In the genomic region with DNA sequence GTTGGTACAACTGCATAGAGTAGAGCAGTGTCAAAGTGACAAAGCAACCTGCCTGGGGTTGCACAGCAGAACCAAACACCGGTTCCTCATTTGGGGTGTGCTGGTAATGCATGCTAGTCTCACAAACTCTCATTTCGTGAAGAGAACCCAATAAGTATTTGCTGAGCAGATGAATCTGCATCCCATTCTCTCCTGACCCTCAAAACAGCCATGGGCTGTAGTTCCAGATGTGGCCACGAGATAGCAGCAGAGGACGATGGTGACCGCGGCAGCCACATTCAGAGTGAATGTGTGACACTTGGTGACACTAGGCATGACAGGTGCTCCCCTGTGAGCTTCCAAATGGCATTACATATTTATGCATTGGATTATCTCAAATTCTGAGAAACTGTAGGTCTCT, we compare ENCODE assay signal across 8 mouse cellular contexts. TPM values are rescaled to one million over a fixed set of nuclear protein-coding genes. Genes with fewer than 3 reads are reported as not detected.
DNase-seq lines count a peak whose midpoint lies in the region; ATAC-seq and TF ChIP-seq lines count a peak whose summit lies in the region.

No protein-coding gene starts in this region.

- H3K4me3 ChIP-seq in embryonic facial prominence, embryonic 11.5 days (ENCODE audit: low read depth, low read length), result peak overlapping the region; percentile 39
- peak overlapping the region; percentile 44 for H3K4me3 ChIP-seq in intestine, postnatal 0 days (ENCODE audit: low read depth, low read length)
- peak overlapping the region; percentile 82 for H3K4me3 ChIP-seq in limb, embryonic 14.5 days (replicated peaks; ENCODE audit: low read length)
- H3K4me3 ChIP-seq in midbrain, embryonic 14.5 days (replicated peaks; ENCODE audit: low read depth, low read length), result peak overlapping the region; percentile 37

- TF ChIP-seq CTCF in intestine, postnatal 0 days (IDR thresholded peaks at IDR 0.05; ENCODE audit: low read depth), result peak; percentile 97

- peaks cover 10% of the 10 kb centered on the region; the same call in 1 of the 2 replicates for H3K4me1 ChIP-seq in embryonic facial prominence, embryonic 11.5 days (ENCODE audit: control insufficient read depth, insufficient read depth, low read length)
- H3K4me1 ChIP-seq in intestine, postnatal 0 days (replicated peaks; ENCODE audit: control insufficient read depth, insufficient read depth, low read length), result 0 out of 2 replicates have a peak, but pooled peaks cover 9% of the 10 kb centered on the region
- peaks cover 27% of the 10 kb centered on the region for H3K4me1 ChIP-seq in limb, embryonic 14.5 days (ENCODE audit: control insufficient read depth, insufficient read depth, low read length)
- H3K4me1 ChIP-seq in midbrain, embryonic 14.5 days (ENCODE audit: control insufficient read depth, insufficient read depth, low read length), result peaks cover 34% of the 10 kb centered on the region

- H3K27ac ChIP-seq in embryonic facial prominence, embryonic 11.5 days (replicated peaks; ENCODE audit: low read depth, low read length), result peak overlapping the region; percentile 36; the same call in 1 of the 2 replicates
- H3K27ac ChIP-seq in intestine, postnatal 0 days (ENCODE audit: low read depth, low read length), result peak overlapping the region; percentile 70
- H3K27ac ChIP-seq in limb, embryonic 14.5 days (replicated peaks; ENCODE audit: low read depth, low read length), result peak overlapping the region; percentile 58
- H3K27ac ChIP-seq in midbrain, embryonic 14.5 days (replicated peaks; ENCODE audit: low read depth, low read length), result peak overlapping the region; percentile 15

- H3K9ac ChIP-seq in embryonic facial prominence, embryonic 11.5 days (replicated peaks; ENCODE audit: low read length), result peak overlapping the region; percentile 55
- H3K9ac ChIP-seq in intestine, postnatal 0 days (ENCODE audit: low read depth, low read length), result peak overlapping the region; percentile 45
- peak overlapping the region; percentile 58; the same call in 1 of the 2 replicates for H3K9ac ChIP-seq in limb, embryonic 14.5 days (ENCODE audit: low read depth, low read length, severe bottlenecking)
- peak overlapping the region; percentile 24; the same call in 1 of the 2 replicates for H3K9ac ChIP-seq in midbrain, embryonic 14.5 days (replicated peaks; ENCODE audit: low read length)

- ATAC-seq in embryonic facial prominence, embryonic 11.5 days (replicated peaks; ENCODE audit: insufficient number of reproducible peaks, low FRiP score, low TSS enrichment, low read depth), result no peak
- peak; percentile 7; the same call in 1 of the 2 replicates for ATAC-seq in intestine, postnatal 0 days
- ATAC-seq in limb, embryonic 14.5 days (ENCODE audit: low FRiP score, low read depth), result no peak
- ATAC-seq in midbrain, embryonic 14.5 days (ENCODE audit: low FRiP score, low TSS enrichment), result no peak

- no peaks in the 10 kb centered on the region for H3K9me3 ChIP-seq in embryonic facial prominence, embryonic 11.5 days (replicated peaks; ENCODE audit: control insufficient read depth, low read length)
- no peaks in the 10 kb centered on the region for H3K9me3 ChIP-seq in intestine, postnatal 0 days (ENCODE audit: control insufficient read depth)
- no peaks in the 10 kb centered on the region for H3K9me3 ChIP-seq in limb, embryonic 14.5 days (ENCODE audit: control insufficient read depth, low read length)
- H3K9me3 ChIP-seq in midbrain, embryonic 14.5 days (ENCODE audit: control insufficient read depth, low read length), result no peaks in the 10 kb centered on the region

- no peak for TF ChIP-seq POLR2A in limb, embryonic 14.5 days (IDR thresholded peaks at IDR 0.05; ENCODE audit: borderline replicate concordance, extremely low read depth, insufficient read depth, insufficient read length)

- no peaks in the 10 kb centered on the region for H3K36me3 ChIP-seq in embryonic facial prominence, embryonic 11.5 days (replicated peaks; ENCODE audit: control insufficient read depth, insufficient read depth, low read depth, low read length)
- H3K36me3 ChIP-seq in intestine, postnatal 0 days (ENCODE audit: control insufficient read depth, insufficient read depth), result no peaks in the 10 kb centered on the region
- no peaks in the 10 kb centered on the region for H3K36me3 ChIP-seq in limb, embryonic 14.5 days (ENCODE audit: control insufficient read depth, insufficient read depth, low read length)
- H3K36me3 ChIP-seq in midbrain, embryonic 14.5 days (ENCODE audit: control insufficient read depth, insufficient read depth, low read length), result no peaks in the 10 kb centered on the region

- H3K27me3 ChIP-seq in embryonic facial prominence, embryonic 11.5 days (ENCODE audit: control insufficient read depth, insufficient read depth, low read length), result no peaks in the 10 kb centered on the region
- no peaks in the 10 kb centered on the region for H3K27me3 ChIP-seq in intestine, postnatal 0 days (replicated peaks; ENCODE audit: control insufficient read depth, insufficient read depth, low read length)
- no peaks in the 10 kb centered on the region for H3K27me3 ChIP-seq in limb, embryonic 14.5 days (ENCODE audit: control insufficient read depth, insufficient read depth, low read length)
- H3K27me3 ChIP-seq in midbrain, embryonic 14.5 days (ENCODE audit: control insufficient read depth, insufficient read depth, low read length), result no peaks in the 10 kb centered on the region

- 0% methylated on average over 6 of the region's 6 CpGs for WGBS in embryonic facial prominence, embryonic 11.5 days
- WGBS in intestine, postnatal 0 days, result under 1% methylated on average over 6 of the region's 6 CpGs
- WGBS in limb, embryonic 14.5 days, result 1% methylated on average over 6 of the region's 6 CpGs
- 0% methylated on average over 6 of the region's 6 CpGs for WGBS in midbrain, embryonic 14.5 days

- DNase-seq in 416B (ENCODE audit: low read depth), result peak; percentile 93
- peak; percentile 90 for DNase-seq in adrenal gland, adult 2 months
- DNase-seq in embryonic facial prominence, embryonic 11.5 days (ENCODE audit: low spot score), result peak; percentile 88
- DNase-seq in heart, adult 18-20 months, result peak; percentile 91 to 97
- DNase-seq in limb, embryonic 14.5 days (ENCODE audit: low spot score), result peak; percentile 79
- DNase-seq in midbrain, embryonic 14.5 days, result peak; percentile 91
- peak; percentile 94 to 95 for DNase-seq in spleen, postnatal 10 days (ENCODE audit: low spot score in 2 of 2)

- H3K4me2 ChIP-seq in embryonic facial prominence, embryonic 11.5 days (ENCODE audit: low read depth, low read length), result peak overlapping the region; percentile 83
- H3K4me2 ChIP-seq in intestine, postnatal 0 days (replicated peaks; ENCODE audit: low read depth), result peak overlapping the region; percentile 96
- H3K4me2 ChIP-seq in limb, embryonic 14.5 days (replicated peaks; ENCODE audit: low read depth, low read length, severe bottlenecking), result peak overlapping the region; percentile 99
- H3K4me2 ChIP-seq in midbrain, embryonic 14.5 days (ENCODE audit: low read length), result peak overlapping the region; percentile 72

RNA-seq across cellular contexts. Expression of gene Ssbp4, which starts 3.2 kb away (rescaled TPM):
- total RNA-seq in adrenal gland, adult 2 months (2021), result 100 to 1,000 TPM in 1 of 2 experiments, 10 to 100 TPM in 1; 76.2 to 110 TPM
- polyA plus RNA-seq in adrenal gland, adult 2 months (2012; rRNA removed), result 476 and 593 TPM in 2 replicates
- 108 and 123 TPM in 2 replicates for polyA plus RNA-seq in embryonic facial prominence, embryonic 11.5 days (2014; fragmentation: Nextera tagmentation; extraction: Ambion mirVana)
- 10 to 100 TPM; 29.9 to 35.7 TPM for total RNA-seq in heart, adult 18-20 months (2021)
- polyA plus RNA-seq in intestine, postnatal 0 days (2015; fragmentation: Nextera tagmentation; extraction: Ambion mirVana), result 63.2 and 65.3 TPM in 2 replicates
- 163 and 236 TPM in 2 replicates for polyA plus RNA-seq in limb, embryonic 14.5 days (2012; rRNA removed)
- 151 and 171 TPM in 2 replicates for polyA plus RNA-seq in limb, embryonic 14.5 days (2014; fragmentation: Nextera tagmentation; extraction: Ambion mirVana)
- polyA plus RNA-seq in midbrain, embryonic 14.5 days (2014; fragmentation: Nextera tagmentation; extraction: Ambion mirVana), result 172 and 213 TPM in 2 replicates

RNA-seq across cellular contexts. Expression of gene Lrrc25, which starts 4.1 kb away (rescaled TPM):
- 1 to 10 TPM; 1.8 to 3.6 TPM for total RNA-seq in adrenal gland, adult 2 months (2021)
- 8.4 and 11.1 TPM in 2 replicates for polyA plus RNA-seq in adrenal gland, adult 2 months (2012; rRNA removed)
- 0.32 and 0.98 TPM in 2 replicates for polyA plus RNA-seq in embryonic facial prominence, embryonic 11.5 days (2014; fragmentation: Nextera tagmentation; extraction: Ambion mirVana)
- total RNA-seq in heart, adult 18-20 months (2021), result 1 to 10 TPM; 1.6 to 2.5 TPM
- polyA plus RNA-seq in intestine, postnatal 0 days (2015; fragmentation: Nextera tagmentation; extraction: Ambion mirVana), result 2.1 and 2.2 TPM in 2 replicates
- 3.5 and 4.5 TPM in 2 replicates for polyA plus RNA-seq in limb, embryonic 14.5 days (2012; rRNA removed)
- polyA plus RNA-seq in limb, embryonic 14.5 days (2014; fragmentation: Nextera tagmentation; extraction: Ambion mirVana), result 2.5 and 3.2 TPM in 2 replicates
- polyA plus RNA-seq in midbrain, embryonic 14.5 days (2014; fragmentation: Nextera tagmentation; extraction: Ambion mirVana), result 0.34 and 1.1 TPM in 2 replicates

RNA-seq across cellular contexts. Expression of gene Isyna1, which starts 17.7 kb away (rescaled TPM):
- 100 to 1,000 TPM; 103 to 199 TPM for total RNA-seq in adrenal gland, adult 2 months (2021)
- 344 and 376 TPM in 2 replicates for polyA plus RNA-seq in adrenal gland, adult 2 months (2012; rRNA removed)
- polyA plus RNA-seq in embryonic facial prominence, embryonic 11.5 days (2014; fragmentation: Nextera tagmentation; extraction: Ambion mirVana), result 79.0 and 87.9 TPM in 2 replicates
- total RNA-seq in heart, adult 18-20 months (2021), result 10 to 100 TPM; 15.4 to 28.2 TPM
- polyA plus RNA-seq in intestine, postnatal 0 days (2015; fragmentation: Nextera tagmentation; extraction: Ambion mirVana), result 19.4 and 21.0 TPM in 2 replicates
- polyA plus RNA-seq in limb, embryonic 14.5 days (2012; rRNA removed), result 213 and 279 TPM in 2 replicates
- 94.4 and 103 TPM in 2 replicates for polyA plus RNA-seq in limb, embryonic 14.5 days (2014; fragmentation: Nextera tagmentation; extraction: Ambion mirVana)
- polyA plus RNA-seq in midbrain, embryonic 14.5 days (2014; fragmentation: Nextera tagmentation; extraction: Ambion mirVana), result 91.9 and 101 TPM in 2 replicates

RNA-seq across cellular contexts. Expression of gene Gdf15, which starts 20.4 kb away (rescaled TPM):
- total RNA-seq in adrenal gland, adult 2 months (2021), result 10 to 100 TPM in 1 of 2 experiments, 1 to 10 TPM in 1; 1.3 to 44.6 TPM
- 18.5 and 22.2 TPM in 2 replicates for polyA plus RNA-seq in adrenal gland, adult 2 months (2012; rRNA removed)
- 0.20 TPM in 1 of 2 replicates, not detected in the other for polyA plus RNA-seq in embryonic facial prominence, embryonic 11.5 days (2014; fragmentation: Nextera tagmentation; extraction: Ambion mirVana)
- total RNA-seq in heart, adult 18-20 months (2021), result 1 to 10 TPM; 1.4 to 2.0 TPM
- 1.7 and 1.9 TPM in 2 replicates for polyA plus RNA-seq in intestine, postnatal 0 days (2015; fragmentation: Nextera tagmentation; extraction: Ambion mirVana)
- 0.15 and 0.47 TPM in 2 replicates for polyA plus RNA-seq in limb, embryonic 14.5 days (2012; rRNA removed)
- 0.18 TPM in 1 of 2 replicates, not detected in the other for polyA plus RNA-seq in limb, embryonic 14.5 days (2014; fragmentation: Nextera tagmentation; extraction: Ambion mirVana)
- polyA plus RNA-seq in midbrain, embryonic 14.5 days (2014; fragmentation: Nextera tagmentation; extraction: Ambion mirVana), result 0.16 and 0.20 TPM in 2 replicates

RNA-seq across cellular contexts. Expression of gene Pgpep1, which starts 48.3 kb away (rescaled TPM):
- 100 to 1,000 TPM; 115 to 127 TPM for total RNA-seq in adrenal gland, adult 2 months (2021)
- 115 and 117 TPM in 2 replicates for polyA plus RNA-seq in adrenal gland, adult 2 months (2012; rRNA removed)
- 59.8 and 71.3 TPM in 2 replicates for polyA plus RNA-seq in embryonic facial prominence, embryonic 11.5 days (2014; fragmentation: Nextera tagmentation; extraction: Ambion mirVana)
- 10 to 100 TPM; 40.5 to 41.1 TPM for total RNA-seq in heart, adult 18-20 months (2021)
- 79.0 and 92.1 TPM in 2 replicates for polyA plus RNA-seq in intestine, postnatal 0 days (2015; fragmentation: Nextera tagmentation; extraction: Ambion mirVana)
- 47.6 and 59.8 TPM in 2 replicates for polyA plus RNA-seq in limb, embryonic 14.5 days (2012; rRNA removed)
- 64.1 and 68.7 TPM in 2 replicates for polyA plus RNA-seq in limb, embryonic 14.5 days (2014; fragmentation: Nextera tagmentation; extraction: Ambion mirVana)
- polyA plus RNA-seq in midbrain, embryonic 14.5 days (2014; fragmentation: Nextera tagmentation; extraction: Ambion mirVana), result 86.9 and 95.8 TPM in 2 replicates

Comparison
In these comparisons a context has a peak if more than half of its experiments do, and no peak if none do; other contexts are left out.
1. H3K27ac ChIP-seq: peak in every context shown above with its lines; median percentile 70 in intestine, postnatal 0 days; 58 in limb, embryonic 14.5 days; 36 in embryonic facial prominence, embryonic 11.5 days; 15 in midbrain, embryonic 14.5 days.